Mouse (Mus musculus): ENCODE measurements around the gene Hsd3b1. TPM values are rescaled to one million over a fixed set of nuclear protein-coding genes. Genes with fewer than 3 reads are reported as not detected.
"Not testable (repeated sequence)": the region's sequence is repeated elsewhere in the genome, so short reads cannot be mapped to it uniquely, and the experiment has no call there.

The Hsd3b1 gene
- 6,308 and 6,460 TPM in 2 replicates for total RNA-seq (2021)
- long read RNA-seq, experiment 1, transcript Hsd3b1-201 (4 exons, 1,663 nt): major isoform, 12 of 8,617 reads
- long read RNA-seq, experiment 1, transcript Hsd3b1-202 (5 exons, 1,855 nt): minor isoform, 5 of 8,617 reads
- long read RNA-seq, experiment 1, partial matches to known transcripts: 7,347 of 8,617 reads
- long read RNA-seq, experiment 1, other reads (novel, unspliced or antisense): 1,253 of 8,617 reads
- long read RNA-seq, experiment 2, transcript Hsd3b1-201 (4 exons, 1,663 nt): major isoform, 10 of 4,672 reads
- long read RNA-seq, experiment 2, partial matches to known transcripts: 3,687 of 4,672 reads
- long read RNA-seq, experiment 2, other reads (novel, unspliced or antisense): 975 of 4,672 reads

- DNase-seq: no peak
Observed at GRCm38 (mm10) chr3:98859576-98859975, at the start of gene Hsd3b1. Hsd3b1 (minus strand) TSS chr3:98859794.

- no peak for DNase-seq
Observed at GRCm38 (mm10) chr3:98897606-98898005, 38.0 kb upstream of the Hsd3b1 start.

- DNase-seq: peak; percentile 43
Observed at GRCm38 (mm10) chr3:98895071-98895601, 35.5 kb upstream of the Hsd3b1 start.

DNA sequence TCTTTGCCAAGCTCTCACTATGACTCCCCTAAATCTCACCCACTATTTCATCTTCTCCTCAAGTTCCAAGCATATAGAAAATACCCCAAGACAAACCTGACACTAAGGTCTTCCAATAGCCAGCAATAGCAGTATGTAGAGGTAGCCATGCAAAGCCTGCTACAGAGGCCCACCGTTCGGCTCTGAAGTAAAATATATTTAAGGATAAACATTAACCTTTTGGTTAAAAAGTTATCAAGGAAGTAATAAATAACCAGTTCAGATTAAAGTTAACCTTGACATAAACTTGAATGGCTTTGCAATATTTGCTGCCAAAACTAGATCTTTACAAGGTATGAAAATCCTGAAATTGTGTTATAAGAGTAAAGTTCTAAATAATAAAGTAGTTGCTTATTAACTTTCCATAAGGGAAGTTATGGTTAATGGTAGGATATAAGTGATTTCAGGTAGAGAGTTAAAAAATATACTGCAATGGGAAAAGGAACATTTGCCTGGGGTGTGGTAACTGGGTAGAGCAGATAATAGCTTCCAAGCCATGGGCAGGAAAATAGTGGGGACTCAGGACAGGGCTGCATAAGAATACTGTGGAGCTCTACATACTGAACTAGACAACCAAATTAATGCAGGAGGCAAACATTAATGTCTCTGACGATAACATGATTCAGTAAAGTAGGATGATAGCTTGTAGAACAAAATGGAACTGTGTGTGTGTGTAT lies 33.6 kb upstream of the Hsd3b1 start, which contains the start of gene Hao2:
Hao2 (minus strand) TSS at position 183 of the 716 bp plus-strand sequence.
- DNase-seq: no peak

DNA sequence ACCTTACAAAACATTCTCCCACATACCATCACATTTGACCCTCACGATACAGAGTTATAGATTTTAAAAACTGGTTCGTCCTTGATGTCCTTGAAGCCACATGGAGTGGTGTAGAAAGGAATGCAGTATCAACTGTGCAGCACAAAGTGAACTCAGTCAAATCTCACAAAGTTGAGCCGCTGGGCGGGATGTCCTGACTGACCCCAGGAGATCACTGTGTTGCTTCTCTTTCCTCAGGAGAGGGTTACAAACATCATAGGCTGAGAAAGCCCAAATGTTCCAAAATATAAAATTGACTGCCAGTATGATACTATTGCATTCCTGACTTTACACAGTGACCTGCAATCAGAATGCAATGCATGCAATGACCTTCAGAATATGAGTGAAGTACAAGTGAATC lies 30.8 kb upstream of the Hsd3b1 start:
- no peak for DNase-seq

- peak; percentile 44 for DNase-seq
Observed at GRCm38 (mm10) chr3:98888206-98888605, 28.6 kb upstream of the Hsd3b1 start.

GRCm38 (mm10) chr3:98880831-98881230 lies 21.2 kb upstream of the Hsd3b1 start:
- peak; percentile 31 for DNase-seq

DNA sequence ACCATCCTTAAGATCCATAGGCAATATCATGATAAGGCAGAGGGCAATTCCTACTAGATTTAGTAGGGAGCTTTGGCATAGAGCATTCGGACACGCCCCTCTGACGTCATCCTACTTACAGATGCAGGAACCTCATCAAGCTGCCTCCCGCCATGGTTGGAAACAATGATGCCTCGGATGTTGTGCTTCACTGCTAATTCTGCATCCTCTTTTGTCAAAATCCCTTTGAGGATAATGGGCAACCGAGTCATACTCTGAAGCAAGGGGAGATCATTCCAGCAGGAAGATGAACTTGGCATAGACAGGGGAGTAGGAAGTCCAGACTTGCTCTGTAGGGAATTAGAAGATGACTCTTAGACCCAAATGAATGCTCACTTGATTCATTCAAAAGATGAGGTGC lies 20.6 kb upstream of the Hsd3b1 start:
- DNase-seq: no peak

DNA sequence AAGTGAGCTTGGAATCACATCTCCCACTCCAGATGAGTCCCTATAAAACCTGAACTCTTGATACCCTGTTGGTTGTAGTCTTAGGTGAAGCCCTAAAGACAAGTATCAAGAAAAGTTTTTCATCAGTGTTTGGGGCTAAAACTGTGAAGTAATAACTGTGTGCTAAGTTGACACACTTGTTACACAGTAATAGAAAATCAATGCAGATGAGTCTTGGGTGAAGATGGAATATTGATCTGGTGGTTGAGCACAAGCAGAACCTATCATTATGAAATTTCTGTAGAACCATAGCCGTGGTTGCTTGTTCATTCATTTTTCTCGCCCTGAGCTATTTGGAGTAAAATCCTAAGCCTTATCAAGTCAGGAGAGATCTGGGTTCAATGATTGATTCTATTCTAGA lies 8.6 kb upstream of the Hsd3b1 start:
- no peak for DNase-seq

DNA sequence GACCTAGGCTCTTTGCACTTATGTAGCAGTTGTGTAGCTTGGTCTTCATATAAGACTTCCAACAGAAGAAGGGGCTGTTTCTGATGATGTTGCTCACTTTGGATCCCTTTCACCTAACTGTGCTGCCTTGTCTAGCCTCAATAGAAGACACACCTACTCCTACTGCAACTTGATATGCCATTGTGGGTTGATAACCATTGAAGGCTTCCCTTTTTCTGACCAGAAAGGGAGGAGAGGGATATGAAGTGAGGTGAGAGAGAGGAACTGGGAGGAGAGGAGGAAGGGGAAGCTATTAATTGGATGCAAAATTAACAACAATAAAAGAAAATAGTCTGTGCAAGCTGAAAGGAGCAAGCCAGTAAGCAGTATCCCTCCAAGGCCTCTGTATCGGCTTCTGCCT lies 3.2 kb upstream of the Hsd3b1 start:
- no peak for DNase-seq

GRCm38 (mm10) chr3:98858051-98858450 lies 1.5 kb downstream of the Hsd3b1 start:
- no peak for DNase-seq

DNA sequence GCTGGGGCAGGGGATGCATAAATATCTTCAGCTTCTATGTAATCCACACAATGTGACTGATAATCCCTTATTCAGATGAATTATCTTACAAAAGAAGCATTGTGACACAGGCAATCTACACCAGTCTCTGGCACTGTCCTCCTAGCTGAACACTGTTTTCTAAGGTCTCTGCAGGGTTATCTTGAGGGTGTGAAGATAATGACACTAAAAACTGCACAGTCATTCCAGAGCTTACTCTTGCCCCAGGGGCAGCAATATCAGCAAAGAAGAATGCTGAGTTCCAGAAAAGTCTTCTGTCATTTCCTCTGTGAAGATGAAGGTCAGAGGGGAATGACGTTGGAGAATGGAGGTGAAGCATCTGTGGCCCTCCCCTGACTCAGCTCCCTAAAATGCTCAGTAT lies 2.7 kb downstream of the Hsd3b1 start:
- DNase-seq: no peak

GRCm38 (mm10) chr3:98855160-98855559 lies 4.4 kb downstream of the Hsd3b1 start:
- no peak for DNase-seq

DNA sequence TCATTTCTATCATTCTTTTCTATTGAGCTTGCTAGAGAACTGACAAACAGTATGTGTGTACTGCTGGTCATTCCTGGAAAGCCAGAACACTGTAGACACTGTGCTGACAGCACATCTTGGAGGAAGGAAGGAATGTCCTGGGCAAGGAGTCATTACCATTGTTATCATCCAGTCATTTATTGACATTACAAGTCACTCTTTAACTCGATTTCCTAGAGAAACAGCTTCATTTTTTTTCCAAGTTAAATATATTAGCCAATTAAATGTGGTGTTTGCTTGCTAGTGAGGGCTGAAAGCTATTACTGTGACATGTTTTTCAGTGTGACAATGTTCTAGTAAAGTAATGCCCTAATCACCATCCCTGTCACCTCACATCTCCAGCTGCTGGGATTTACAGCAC lies 5.9 kb downstream of the Hsd3b1 start:
- no peak for DNase-seq

GRCm38 (mm10) chr3:98853051-98853450 lies 6.5 kb downstream of the Hsd3b1 start:
- no peak for DNase-seq

DNA sequence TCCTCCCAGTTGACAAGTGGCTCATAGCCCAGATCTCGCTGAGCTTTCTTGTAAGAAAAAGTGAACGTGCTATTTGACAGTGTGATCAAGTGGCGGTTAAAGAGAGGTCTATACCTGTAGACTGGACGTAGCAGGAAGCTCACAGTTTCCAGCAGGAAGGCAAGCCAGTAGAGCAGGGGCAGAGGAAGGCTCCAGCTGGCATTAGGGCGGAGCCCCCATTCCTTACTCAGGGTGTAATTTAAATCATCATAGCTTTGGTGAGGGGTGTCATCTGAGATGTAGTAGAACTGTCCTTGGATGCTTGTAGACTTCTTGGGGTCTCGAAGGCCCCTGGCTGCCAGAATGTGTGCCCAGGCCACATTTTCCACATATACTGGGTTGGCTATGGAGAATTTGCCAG lies 7.0 kb downstream of the Hsd3b1 start:
- no peak for DNase-seq

DNA sequence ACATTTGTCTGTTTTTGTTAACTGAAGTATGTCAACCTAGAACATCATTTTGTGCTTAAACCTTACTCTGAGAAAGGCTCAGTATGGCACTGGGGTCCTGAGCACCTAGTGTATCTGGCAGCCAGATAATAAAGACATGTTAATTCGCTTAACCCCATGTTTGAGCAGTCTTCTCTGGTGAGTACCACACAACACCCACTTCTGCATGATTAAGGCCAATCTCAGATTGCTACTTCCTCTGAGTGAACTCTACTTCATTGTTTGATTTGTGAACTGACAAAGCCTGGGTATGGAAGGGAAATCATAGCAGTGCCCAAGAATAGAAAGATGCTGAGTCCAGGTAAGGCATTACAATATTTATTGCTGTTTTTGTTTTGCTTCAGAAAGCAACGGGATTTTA lies 7.7 kb downstream of the Hsd3b1 start:
- DNase-seq: no peak

GRCm38 (mm10) chr3:98850262-98850661 lies 9.3 kb downstream of the Hsd3b1 start:
- no peak for DNase-seq

- no peak for DNase-seq
Observed at GRCm38 (mm10) chr3:98848898-98849297, 10.7 kb downstream of the Hsd3b1 start.

- DNase-seq: peak; percentile 17
Observed at GRCm38 (mm10) chr3:98814101-98814670, 45.4 kb downstream of the Hsd3b1 start, which contains the start of gene Hsd3b6. Hsd3b6 (minus strand) TSS chr3:98814443.

- not testable (repeated sequence) for DNase-seq
Observed at GRCm38 (mm10) chr3:98812653-98813052, 46.9 kb downstream of the Hsd3b1 start.

GRCm38 (mm10) chr3:98805032-98805431 lies 54.6 kb downstream of the Hsd3b1 start:
- DNase-seq: not testable (repeated sequence)

Measured in adrenal gland, postnatal 14 days (tissue).